Mouse (Mus musculus) heart, postnatal 10 days (tissue): ENCODE measurements around the gene Adarb2. TPM values are rescaled to one million over a fixed set of nuclear protein-coding genes. Genes with fewer than 3 reads are reported as not detected.
"Not testable (repeated sequence)": the region's sequence is repeated elsewhere in the genome, so short reads cannot be mapped to it uniquely, and the experiment has no call there.

ENCODE experiments used
- DNase-seq, 2 experiments: peaks; one replicate each; pipeline ENCODE4 v3.0.0; 2021
- intact Hi-C: fragments of 180-260 bp; cut with DNase I; formaldehyde crosslinking; loops from one replicate; pipeline ENCODE4 v1.15.1; 2025
- total RNA-seq, 2 experiments: library from RNA; stranded (reverse); gene quantifications; 2 replicates each; pipeline ENCODE4 v1.2.3; 2021

Gene Adarb2
- total RNA-seq, 2 experiments from 2014 or later = not detected

GRCm38 (mm10) chr13:8570269-8570668 lies 367.6 kb downstream of the Adarb2 start:
- intact Hi-C loops = no loop called here
- DNase-seq = peak in 1 of 2 experiments; percentile 0

GRCm38 (mm10) chr13:8573908-8574307 lies 371.2 kb downstream of the Adarb2 start:
- DNase-seq = no peak

GRCm38 (mm10) chr13:8584257-8585005 lies 381.8 kb downstream of the Adarb2 start:
- intact Hi-C loops = no loop called here
- no peak for DNase-seq

More at GRCm38 (mm10) chr13:8573908-8574307, 371.2 kb downstream of the Adarb2 start:
- intact Hi-C loops = no loop called here

- DNase-seq = no peak
- intact Hi-C loops = no loop called here
Observed at GRCm38 (mm10) chr13:8587447-8587846, 384.8 kb downstream of the Adarb2 start.

GRCm38 (mm10) chr13:8590460-8590859 lies 387.8 kb downstream of the Adarb2 start:
- intact Hi-C loops = no loop called here
- DNase-seq = no peak

GRCm38 (mm10) chr13:8596977-8597646 lies 394.4 kb downstream of the Adarb2 start:
- no peak for DNase-seq
- intact Hi-C loops = no loop called here

GRCm38 (mm10) chr13:8597647-8598017 lies 395.0 kb downstream of the Adarb2 start:
- peak in 1 of 2 experiments; percentile 3 for DNase-seq
- intact Hi-C loops = no loop called here

- no peak for DNase-seq
- intact Hi-C loops = no loop called here
Observed at GRCm38 (mm10) chr13:8605645-8606044, 403.0 kb downstream of the Adarb2 start.

- intact Hi-C loops = no loop called here
- no peak for DNase-seq
Observed at GRCm38 (mm10) chr13:8608040-8608439, 405.4 kb downstream of the Adarb2 start.

- DNase-seq, intact Hi-C loops: not testable (repeated sequence)
Observed at GRCm38 (mm10) chr13:8608918-8609317, 406.3 kb downstream of the Adarb2 start.

- no peak for DNase-seq
- intact Hi-C loops = no loop called here
Observed at GRCm38 (mm10) chr13:8610956-8611355, 408.3 kb downstream of the Adarb2 start.

GRCm38 (mm10) chr13:8612618-8613391 lies 410.1 kb downstream of the Adarb2 start:
- DNase-seq = no peak
- intact Hi-C loops = no loop called here

- intact Hi-C loops = no loop called here
- no peak for DNase-seq
Observed at GRCm38 (mm10) chr13:8616685-8617084, 414.0 kb downstream of the Adarb2 start.

GRCm38 (mm10) chr13:8622263-8622662 lies 419.6 kb downstream of the Adarb2 start:
- DNase-seq = no peak
- intact Hi-C loops = no loop called here

GRCm38 (mm10) chr13:8629565-8629964 lies 426.9 kb downstream of the Adarb2 start:
- intact Hi-C loops = no loop called here
- DNase-seq = no peak

GRCm38 (mm10) chr13:8631618-8632017 lies 429.0 kb downstream of the Adarb2 start:
- DNase-seq = no peak
- intact Hi-C loops = no loop called here

- no peak for DNase-seq
- intact Hi-C loops = no loop called here
Observed at GRCm38 (mm10) chr13:8632072-8632471, 429.4 kb downstream of the Adarb2 start.

- intact Hi-C loops = no loop called here
- DNase-seq = no peak
Observed at GRCm38 (mm10) chr13:8633385-8634337, 431.0 kb downstream of the Adarb2 start.

- no peak for DNase-seq
- intact Hi-C loops = no loop called here
Observed at GRCm38 (mm10) chr13:8642084-8642483, 439.4 kb downstream of the Adarb2 start.

- intact Hi-C loops = no loop called here
- DNase-seq = no peak
Observed at GRCm38 (mm10) chr13:8643920-8644319, 441.3 kb downstream of the Adarb2 start.
